Mouse (Mus musculus) olfactory bulb, adult 2 months (tissue): ENCODE results near the gene Olfr556.

Source experiments
- CTCF ChIP-seq: fragments of 200-500 bp; IDR thresholded peaks from 2 replicates; pipeline ENCODE4 v1.5.1; 2012; ENCODE audit warnings: low read depth, mild to moderate bottlenecking, low read length, moderate library complexity; ENCODE audit not compliant: insufficient read depth
- POLR2A ChIP-seq: fragments of 200-500 bp; IDR thresholded peaks from 2 replicates; pipeline ENCODE4 v1.6.1; 2012; ENCODE audit warnings: mild to moderate bottlenecking, low read depth, low read length, moderate library complexity; ENCODE audit not compliant: insufficient read depth

DNA sequence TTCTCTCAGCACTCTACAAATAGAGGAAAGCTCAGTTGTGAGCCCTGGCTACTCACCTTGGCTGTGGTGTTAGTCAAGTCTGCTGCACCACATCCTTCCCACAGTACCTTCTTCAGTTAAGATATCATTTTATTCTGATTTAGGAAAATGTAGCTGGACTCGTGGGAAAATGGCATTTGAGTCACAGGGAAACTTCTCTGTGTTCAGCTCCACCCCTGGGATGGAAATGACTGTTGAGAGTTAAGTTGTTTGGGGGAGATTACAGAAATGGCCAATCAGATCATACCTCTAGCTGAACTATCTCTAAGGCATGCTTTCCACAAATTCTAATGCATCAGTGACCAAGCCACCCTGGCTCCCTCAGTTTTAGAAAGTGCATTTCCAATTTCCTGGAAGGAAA lies 54.3 kb downstream of the Olfr556 start, which contains the start of gene Olfr33:
- TF ChIP-seq CTCF (no peak), POLR2A (no peak)
